Mouse (Mus musculus) heart, embryonic 12.5 days (tissue): ENCODE measurements around the gene Nek9. TPM values are rescaled to one million over a fixed set of nuclear protein-coding genes. Genes with fewer than 3 reads are reported as not detected.
"Not testable (repeated sequence)": the region's sequence is repeated elsewhere in the genome, so short reads cannot be mapped to it uniquely, and the experiment has no call there.

Experiments
- ATAC-seq: fragments of 200-750 bp; cut with Nextera tagmentation; 2 replicates; pipeline ENCODE4 v1.8.0; 2017; ENCODE audit warnings: moderate TSS enrichment, moderate library complexity; ENCODE audit not compliant: insufficient number of reproducible peaks, low FRiP score
- H3K27ac ChIP-seq: fragments of 300-500 bp; sonication (generic); 2 replicates; pipeline ENCODE4 v1.5.1; 2016; ENCODE audit warnings: mild to moderate bottlenecking, moderate library complexity; ENCODE audit not compliant: poor library complexity, severe bottlenecking
- H3K27me3 ChIP-seq: fragments of 300-500 bp; sonication (generic); replicated peaks from 2 replicates; pipeline ENCODE4 v1.6.1; 2016; ENCODE audit warnings: mild to moderate bottlenecking, moderate library complexity
- H3K36me3 ChIP-seq: fragments of 300-500 bp; sonication (generic); 2 replicates; pipeline ENCODE4 v1.6.1; 2016; ENCODE audit warnings: mild to moderate bottlenecking, moderate library complexity
- H3K4me1 ChIP-seq: fragments of 300-500 bp; sonication (generic); replicated peaks from 2 replicates; pipeline ENCODE4 v1.6.1; 2016; ENCODE audit warnings: mild to moderate bottlenecking
- H3K4me2 ChIP-seq: fragments of 300-500 bp; sonication (generic); 2 replicates; pipeline ENCODE4 v1.6.1; 2016; ENCODE audit warnings: mild to moderate bottlenecking, moderate library complexity
- H3K4me3 ChIP-seq: fragments of 300-500 bp; sonication (generic); 2 replicates; pipeline ENCODE4 v1.5.1; 2016; ENCODE audit warnings: mild to moderate bottlenecking
- H3K9ac ChIP-seq: fragments of 300-500 bp; sonication (generic); 2 replicates; pipeline ENCODE4 v1.6.1; 2016; ENCODE audit warnings: mild to moderate bottlenecking, moderate library complexity
- H3K9me3 ChIP-seq: fragments of 300-500 bp; sonication (generic); replicated peaks from 2 replicates; pipeline ENCODE4 v1.6.1; 2016; ENCODE audit warnings: mild to moderate bottlenecking, moderate library complexity
- WGBS: fragments of 180-500 bp; shearing (Covaris S2); methylation state at CpG from one replicate; pipeline ENCODE4 v1.1.7; 2016; 5-methylcytosine and 5-hydroxymethylcytosine counted together
- polyA plus RNA-seq: library from polyadenylated mRNA; unstranded; fragments of >200 nt; fragmentation: Nextera tagmentation; extraction: Ambion mirVana; gene quantifications from 2 replicates; pipeline ENCODE4 v1.2.1, GENCODE M21; 2016

Gene Nek9
- polyA plus RNA-seq, 1 experiment from 2014 or later, result 33.8 TPM

DNA sequence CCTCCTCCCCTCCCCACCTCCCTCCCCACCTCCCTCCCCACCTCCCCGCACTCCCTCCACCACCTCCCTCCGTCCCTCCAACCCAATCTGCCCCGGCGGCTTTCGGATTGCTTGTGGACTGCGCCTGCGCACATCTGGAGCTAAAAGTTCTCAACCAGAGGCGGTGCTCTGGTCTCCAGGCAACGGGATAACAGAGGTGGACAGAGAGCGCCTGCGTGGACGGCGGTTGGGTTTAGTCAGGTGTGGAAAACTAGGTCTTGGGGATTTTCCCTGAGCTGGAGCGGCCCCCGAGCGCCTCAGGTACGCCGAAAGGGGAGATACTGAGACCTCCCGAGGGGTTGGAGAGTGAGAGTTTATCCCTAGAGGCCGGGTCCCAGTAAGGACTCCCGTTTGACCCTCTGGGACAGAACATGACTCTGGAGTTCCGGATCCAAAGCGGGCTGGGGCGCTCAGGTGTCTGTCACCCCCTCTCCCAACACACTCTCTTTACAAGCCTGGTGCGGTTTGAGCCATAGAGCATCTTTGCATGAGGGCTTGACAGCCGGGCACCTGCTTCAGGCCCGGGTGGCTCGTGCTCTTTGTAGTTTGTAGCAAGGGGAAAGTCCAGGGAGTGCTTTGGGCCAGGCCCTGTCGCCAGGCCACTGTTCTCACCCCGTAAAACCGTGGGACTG lies 50.5 kb downstream of the Nek9 start, which contains the start of gene Zc2hc1c:
Gene Zc2hc1c, plus strand, starts transcription at position 106 of the 671 bp plus-strand sequence.
- peak within 1 kb of the TSS; percentile 72 for H3K4me3 ChIP-seq
- WGBS, result 3% methylated on average over 29 of the region's 31 CpGs
- H3K9me3 ChIP-seq, result 0 out of 2 replicates have a peak, but pooled peaks cover 3% of the 10 kb centered on the region
- H3K9ac ChIP-seq, result peak within 1 kb of the TSS; percentile 79
- H3K36me3 ChIP-seq, result no peaks in the 10 kb centered on the region
- peak; percentile 87 for ATAC-seq
- peak within 1 kb of the TSS; percentile 54; the same call in 1 of the 2 replicates for H3K27ac ChIP-seq
- peak within 1 kb of the TSS; percentile 79 for H3K4me2 ChIP-seq
- peaks cover 18% of the 10 kb centered on the region for H3K4me1 ChIP-seq
- peaks cover 14% of the 10 kb centered on the region for H3K27me3 ChIP-seq

DNA sequence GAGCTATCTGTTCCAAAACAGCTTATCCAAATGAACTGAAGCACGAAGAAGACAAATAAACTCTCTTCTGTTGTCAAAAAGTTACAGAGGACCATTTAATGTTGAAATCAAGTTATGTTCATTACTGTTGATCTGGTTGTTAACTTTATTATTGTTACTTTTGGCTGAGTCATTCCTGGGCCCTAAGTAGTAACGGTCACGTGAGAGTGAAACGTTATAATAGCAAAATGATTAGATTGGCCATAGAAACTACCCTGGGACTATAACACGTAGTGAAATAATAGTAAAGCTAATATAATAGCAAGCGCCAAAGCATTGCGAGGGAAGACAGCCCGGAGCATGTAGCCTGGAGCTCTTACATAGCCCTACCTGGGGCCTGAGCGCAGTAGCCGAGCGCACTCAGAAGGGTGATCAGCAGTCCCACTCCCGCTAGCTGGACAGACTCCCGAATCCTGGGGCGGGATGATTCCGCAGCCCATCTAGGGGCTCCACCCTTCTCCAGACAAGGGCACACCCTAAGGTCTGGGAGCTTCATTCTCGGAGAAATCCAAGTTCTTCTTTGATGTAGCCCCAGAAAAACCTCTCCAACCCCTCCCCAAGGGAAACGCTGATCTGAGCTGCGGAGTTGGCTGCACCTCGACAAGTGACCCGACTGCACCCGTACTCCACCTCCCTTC lies 51.2 kb downstream of the Nek9 start, which contains the start of gene Acyp1:
Gene Acyp1, minus strand, starts transcription at position 630 of the 677 bp plus-strand sequence.
- 10% methylated on average over 21 of the region's 21 CpGs for WGBS
- Histone ChIP-seq H3K27ac (peak within 1 kb of the TSS; percentile 54; the same call in 1 of the 2 replicates), H3K36me3 (no peaks in the 10 kb centered on the region), H3K4me1 (peaks cover 18% of the 10 kb centered on the region), H3K4me2 (peak within 1 kb of the TSS; percentile 79), H3K4me3 (peak within 1 kb of the TSS; percentile 72), H3K9me3 (no peaks in the 10 kb centered on the region), H3K27me3 (peaks cover 14% of the 10 kb centered on the region), H3K9ac (peak within 1 kb of the TSS; percentile 79)
- ATAC-seq, result peak; percentile 49; the same call in 1 of the 2 replicates

GRCm38 (mm10) chr12:85286941-85287340 lies 52.2 kb downstream of the Nek9 start:
- H3K36me3 ChIP-seq, result no peaks in the 10 kb centered on the region
- H3K27me3 ChIP-seq, result peaks cover 14% of the 10 kb centered on the region
- ATAC-seq, result no peak
- peaks cover 17% of the 10 kb centered on the region for H3K4me1 ChIP-seq
- no peak overlapping the region for H3K4me2 ChIP-seq
- no peak overlapping the region for H3K4me3 ChIP-seq
- no peak overlapping the region for H3K27ac ChIP-seq
- no peaks in the 10 kb centered on the region for H3K9me3 ChIP-seq
- no peak overlapping the region for H3K9ac ChIP-seq
- WGBS, result 38% methylated on average over 2 of the region's 5 CpGs

- H3K36me3 ChIP-seq, result no peaks in the 10 kb centered on the region
- no peak overlapping the region for H3K27ac ChIP-seq
- no peaks in the 10 kb centered on the region for H3K9me3 ChIP-seq
- no peak overlapping the region for H3K4me2 ChIP-seq
- H3K9ac ChIP-seq, result no peak overlapping the region
- ATAC-seq, result no peak
- WGBS, result 80% methylated on average over 4 of the region's 4 CpGs
- H3K4me3 ChIP-seq, result no peak overlapping the region
- H3K4me1 ChIP-seq, result peaks cover 16% of the 10 kb centered on the region
- H3K27me3 ChIP-seq, result 0 out of 2 replicates have a peak, but pooled peaks cover 5% of the 10 kb centered on the region
These were observed 54.2 kb downstream of the Nek9 start for GRCm38 (mm10) chr12:85284996-85285395.

DNA sequence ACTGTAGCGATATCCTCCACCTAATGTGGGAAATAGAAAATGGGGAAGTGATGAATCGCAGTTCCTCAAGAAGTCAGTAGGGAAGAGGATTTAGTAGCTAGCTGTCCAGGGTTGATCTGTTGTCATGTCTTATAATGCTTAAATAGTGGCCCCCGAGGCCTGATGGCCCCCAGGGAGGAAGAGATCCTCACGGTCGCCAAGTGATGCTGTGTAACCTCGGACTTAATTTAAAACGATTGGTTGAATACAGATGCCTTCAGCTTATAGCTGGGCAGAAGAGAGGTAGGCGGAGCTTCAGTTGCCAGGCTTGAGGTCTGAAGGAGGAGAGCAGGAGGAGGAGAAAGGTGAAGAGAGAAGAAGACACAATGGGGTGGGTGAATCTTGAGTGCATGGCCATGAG lies 54.8 kb downstream of the Nek9 start:
- no peak overlapping the region for H3K27ac ChIP-seq
- 65% methylated on average over 8 of the region's 8 CpGs for WGBS
- no peaks in the 10 kb centered on the region for H3K27me3 ChIP-seq
- no peak overlapping the region for H3K4me3 ChIP-seq
- H3K36me3 ChIP-seq, result no peaks in the 10 kb centered on the region
- peaks cover 18% of the 10 kb centered on the region for H3K4me1 ChIP-seq
- H3K9me3 ChIP-seq, result no peaks in the 10 kb centered on the region
- H3K4me2 ChIP-seq, result no peak overlapping the region
- no peak overlapping the region for H3K9ac ChIP-seq
- no peak for ATAC-seq

GRCm38 (mm10) chr12:85281756-85282155 lies 57.4 kb downstream of the Nek9 start:
- 93% methylated on average over 1 of the region's 4 CpGs for WGBS
- H3K9ac ChIP-seq, H3K27me3 ChIP-seq, ATAC-seq, H3K4me2 ChIP-seq, H3K9me3 ChIP-seq, H3K27ac ChIP-seq, H3K4me3 ChIP-seq, H3K4me1 ChIP-seq, H3K36me3 ChIP-seq: not testable (repeated sequence)

- H3K36me3 ChIP-seq, result peaks cover 7% of the 10 kb centered on the region; the same call in 1 of the 2 replicates
- no peak overlapping the region for H3K9ac ChIP-seq
- H3K9me3 ChIP-seq, result no peaks in the 10 kb centered on the region
- no peak overlapping the region for H3K27ac ChIP-seq
- WGBS, result 65% methylated on average over 12 of the region's 12 CpGs
- H3K27me3 ChIP-seq, result no peaks in the 10 kb centered on the region
- H3K4me1 ChIP-seq, result peaks cover 6% of the 10 kb centered on the region; the same call in 1 of the 2 replicates
- peak overlapping the region; percentile 92; the same call in 1 of the 2 replicates for H3K4me3 ChIP-seq
- H3K4me2 ChIP-seq, result peak overlapping the region; percentile 92
- no peak for ATAC-seq
These were observed 58.1 kb downstream of the Nek9 start for GRCm38 (mm10) chr12:85280845-85281651.

DNA sequence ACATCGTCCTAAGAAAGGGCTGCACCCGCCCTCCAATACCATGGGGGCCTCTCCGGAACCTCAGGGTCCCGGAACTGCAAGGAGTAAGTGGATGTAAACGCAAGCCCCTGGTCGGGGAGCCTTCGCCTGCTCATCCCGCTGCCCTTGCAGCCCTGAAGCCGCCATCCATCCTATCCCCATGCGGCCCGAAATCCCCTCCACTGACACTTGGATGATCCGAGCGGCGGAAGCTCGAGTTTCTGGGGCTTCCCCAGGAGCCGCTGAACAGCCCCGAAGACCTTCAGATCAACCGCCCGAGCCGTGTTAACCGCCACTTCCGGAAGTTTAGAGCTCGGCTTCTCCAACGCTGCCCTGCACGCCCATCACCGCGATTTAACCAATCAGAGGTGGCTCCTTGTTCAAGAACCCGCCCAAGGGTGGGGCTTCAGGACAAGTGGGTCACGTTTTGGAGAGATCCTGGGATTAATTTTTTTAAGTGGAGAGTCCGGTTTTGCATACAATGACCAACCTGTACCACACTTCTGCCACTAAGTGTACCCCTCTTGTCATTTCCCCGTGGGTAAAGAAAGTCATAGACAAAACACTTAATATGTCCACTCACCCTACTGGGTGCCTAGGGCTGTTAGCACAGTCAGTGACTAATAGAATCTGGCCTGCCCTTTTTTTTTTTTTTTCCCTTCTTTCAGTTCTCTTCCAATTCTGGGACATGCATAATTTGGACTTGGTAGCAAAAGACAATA lies 58.9 kb downstream of the Nek9 start:
- WGBS, result under 1% methylated on average over 31 of the region's 31 CpGs
- Histone ChIP-seq H3K36me3 (peaks cover 12% of the 10 kb centered on the region; the same call in 1 of the 2 replicates), H3K27ac (peak overlapping the region; percentile 66), H3K4me3 (peak overlapping the region; percentile 92), H3K27me3 (no peaks in the 10 kb centered on the region), H3K4me1 (peaks cover 6% of the 10 kb centered on the region; the same call in 1 of the 2 replicates), H3K9ac (peak overlapping the region; percentile 94), H3K9me3 (no peaks in the 10 kb centered on the region), H3K4me2 (peak overlapping the region; percentile 92)
- ATAC-seq, result peak; percentile 97

DNA sequence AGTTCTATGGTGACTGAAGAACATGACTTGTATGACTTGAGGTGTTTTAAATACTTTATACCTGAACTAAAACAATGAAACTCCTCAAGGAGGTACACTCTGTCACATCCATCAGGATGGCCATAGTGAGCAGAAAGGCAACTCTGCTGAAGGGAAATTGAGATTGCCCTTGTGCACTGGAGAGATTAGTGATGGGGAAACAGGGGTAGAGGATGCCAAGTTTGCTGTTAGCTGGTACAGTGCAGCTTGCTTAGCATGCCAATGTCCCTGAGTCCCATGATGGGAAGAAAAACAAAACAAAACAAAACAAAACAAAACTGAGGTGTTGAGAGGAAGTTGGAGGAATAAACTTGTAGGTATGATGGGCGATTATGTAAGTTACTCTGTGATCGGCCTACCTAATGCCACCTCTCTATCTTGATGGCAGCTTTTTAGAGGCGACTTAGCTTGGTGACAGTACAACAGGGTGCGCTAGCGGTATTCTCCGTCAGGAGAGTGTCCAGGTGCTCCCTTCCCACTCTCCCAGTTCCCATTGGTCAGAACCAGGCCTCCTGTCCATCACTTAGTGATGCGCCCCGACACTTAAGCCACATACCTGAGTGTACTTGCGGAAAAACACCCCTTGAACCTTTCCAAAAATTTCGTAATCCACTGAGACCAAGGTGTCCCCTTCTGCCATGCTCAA lies 59.6 kb downstream of the Nek9 start:
- Histone ChIP-seq H3K9me3 (no peaks in the 10 kb centered on the region), H3K4me1 (peaks cover 6% of the 10 kb centered on the region; the same call in 1 of the 2 replicates), H3K27me3 (no peaks in the 10 kb centered on the region), H3K4me2 (peak overlapping the region; percentile 92), H3K4me3 (peak overlapping the region; percentile 92), H3K27ac (peak overlapping the region; percentile 66; the same call in 1 of the 2 replicates), H3K9ac (peak overlapping the region; percentile 94), H3K36me3 (peaks cover 18% of the 10 kb centered on the region; the same call in 1 of the 2 replicates)
- WGBS, result 8% methylated on average over 10 of the region's 10 CpGs
- ATAC-seq, result peak; percentile 53; the same call in 1 of the 2 replicates

DNA sequence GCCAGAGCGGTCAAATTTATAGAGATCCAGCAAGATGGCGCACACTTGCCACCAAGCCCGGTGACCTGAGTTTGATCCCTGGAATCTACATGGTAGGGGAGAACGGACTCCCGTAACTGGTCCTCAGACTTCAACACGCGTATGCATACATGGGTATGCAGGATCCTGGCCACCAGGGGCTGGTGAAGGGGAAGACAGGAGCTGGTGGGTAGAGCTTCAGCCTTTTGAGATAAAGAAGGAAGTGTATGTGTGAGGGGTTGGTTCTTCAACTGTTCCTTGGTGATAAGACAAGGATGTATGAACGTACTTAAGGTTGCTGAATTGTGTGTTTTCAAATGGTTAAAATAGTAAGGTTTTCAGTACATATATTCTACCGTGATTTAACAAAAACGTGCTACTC lies 60.2 kb downstream of the Nek9 start:
- no peaks in the 10 kb centered on the region for H3K9me3 ChIP-seq
- H3K27me3 ChIP-seq, result no peaks in the 10 kb centered on the region
- H3K4me1 ChIP-seq, result peaks cover 6% of the 10 kb centered on the region; the same call in 1 of the 2 replicates
- H3K36me3 ChIP-seq, result peaks cover 19% of the 10 kb centered on the region; the same call in 1 of the 2 replicates
- no peak for ATAC-seq
- WGBS, result 88% methylated on average over 10 of the region's 10 CpGs
- H3K27ac ChIP-seq, result no peak overlapping the region
- H3K9ac ChIP-seq, result no peak overlapping the region
- no peak overlapping the region for H3K4me3 ChIP-seq
- H3K4me2 ChIP-seq, result no peak overlapping the region
